Mouse (Mus musculus) embryo, embryonic 10.5 days (tissue): ENCODE data around the gene Tctn1.

Experiments
- DNase-seq: peaks from one replicate; pipeline ENCODE4 v3.0.0-alpha.2; 2015; ENCODE audit warnings: low spot score

Tctn1 gene

GRCm38 (mm10) chr5:122246547-122247167 lies 17.6 kb downstream of the Tctn1 start:
- no peak for DNase-seq

- no peak for DNase-seq
Observed at GRCm38 (mm10) chr5:122245186-122245585, 19.1 kb downstream of the Tctn1 start.

- DNase-seq: no peak
Observed at GRCm38 (mm10) chr5:122243781-122244523, 20.3 kb downstream of the Tctn1 start.

DNA sequence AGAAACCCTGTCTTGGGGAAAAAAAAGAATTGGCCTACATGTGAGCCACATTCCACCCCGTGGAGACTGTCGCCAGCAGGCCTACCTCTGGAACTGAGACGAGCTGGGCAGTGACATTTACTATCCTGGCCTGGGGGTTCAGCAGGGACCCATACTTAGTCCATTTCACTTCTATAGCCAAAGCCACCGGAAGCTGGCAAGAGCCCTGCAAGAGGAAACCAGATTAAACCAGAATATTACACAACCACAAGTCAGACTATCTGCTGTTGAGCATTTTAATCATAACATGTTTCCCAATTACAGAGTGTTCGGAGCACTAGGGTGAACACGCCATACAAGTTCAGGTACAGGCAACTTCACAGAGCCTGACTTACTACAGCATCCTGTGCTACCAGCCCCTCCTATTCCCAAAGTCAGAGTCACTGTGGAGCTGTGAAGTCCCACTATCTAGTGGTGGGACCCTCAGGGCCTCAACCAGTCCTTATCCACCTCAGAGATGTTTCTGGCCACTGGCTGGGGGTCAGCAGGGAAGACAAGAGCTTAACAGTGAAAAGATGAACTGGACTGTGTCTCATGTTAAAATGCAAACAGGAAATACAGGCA lies 21.6 kb downstream of the Tctn1 start:
- no peak for DNase-seq

GRCm38 (mm10) chr5:122240989-122241388 lies 23.3 kb downstream of the Tctn1 start:
- no peak for DNase-seq

- no peak for DNase-seq
Observed at GRCm38 (mm10) chr5:122240521-122240920, 23.7 kb downstream of the Tctn1 start.

DNA sequence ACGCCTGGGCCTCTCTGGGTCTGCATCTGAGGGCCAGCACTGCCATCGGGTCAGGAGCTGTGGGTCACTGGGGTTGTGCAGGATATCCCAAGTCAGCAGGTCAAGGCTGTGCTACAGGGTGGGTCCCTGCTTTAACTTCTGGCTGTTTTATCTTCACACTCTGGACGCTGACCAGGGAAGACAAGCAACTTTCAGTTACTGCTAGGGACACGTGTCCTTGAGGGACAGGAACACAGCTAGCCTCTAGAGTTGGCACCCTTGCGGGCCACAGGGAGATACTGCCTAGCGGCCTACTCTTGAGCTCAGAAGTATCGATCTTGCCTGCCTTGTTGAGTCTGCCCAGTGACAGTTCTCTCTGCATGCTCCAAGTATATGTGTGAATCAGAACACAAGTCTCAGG lies 24.6 kb downstream of the Tctn1 start:
- DNase-seq: no peak

- DNase-seq: no peak
Observed at GRCm38 (mm10) chr5:122237200-122237599, 27.1 kb downstream of the Tctn1 start.

DNA sequence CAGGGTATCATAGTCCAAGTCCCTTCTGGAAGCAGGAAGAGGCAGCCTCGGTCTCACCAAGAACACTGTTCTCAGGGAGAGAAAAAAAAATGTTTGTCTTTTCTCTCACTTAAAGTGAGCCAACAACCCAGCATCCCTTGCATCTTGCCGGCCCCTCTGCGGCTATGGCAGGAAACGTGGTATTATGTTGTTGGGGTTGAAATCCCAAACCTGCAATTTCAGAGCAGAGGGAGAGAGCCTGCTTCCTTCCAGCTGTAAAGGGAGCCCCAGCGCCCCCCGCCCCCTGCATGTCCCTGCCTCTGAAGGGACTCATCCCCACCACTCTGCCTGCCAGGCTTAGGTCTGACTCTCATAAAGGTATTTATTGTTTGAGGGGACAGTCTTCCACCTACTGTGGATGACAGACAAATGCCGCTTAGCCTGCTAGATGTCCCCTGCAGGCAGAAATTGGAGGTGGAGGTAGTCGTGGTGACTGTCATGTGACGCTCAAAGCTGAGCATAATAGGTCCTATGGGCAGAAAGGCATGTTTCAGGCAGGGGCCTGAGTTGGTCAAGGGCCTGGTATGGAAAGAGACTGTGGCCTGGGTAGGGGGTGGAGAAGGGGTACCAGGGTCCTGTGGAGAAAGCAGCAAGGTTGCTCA lies 28.9 kb downstream of the Tctn1 start:
- DNase-seq: no peak

DNA sequence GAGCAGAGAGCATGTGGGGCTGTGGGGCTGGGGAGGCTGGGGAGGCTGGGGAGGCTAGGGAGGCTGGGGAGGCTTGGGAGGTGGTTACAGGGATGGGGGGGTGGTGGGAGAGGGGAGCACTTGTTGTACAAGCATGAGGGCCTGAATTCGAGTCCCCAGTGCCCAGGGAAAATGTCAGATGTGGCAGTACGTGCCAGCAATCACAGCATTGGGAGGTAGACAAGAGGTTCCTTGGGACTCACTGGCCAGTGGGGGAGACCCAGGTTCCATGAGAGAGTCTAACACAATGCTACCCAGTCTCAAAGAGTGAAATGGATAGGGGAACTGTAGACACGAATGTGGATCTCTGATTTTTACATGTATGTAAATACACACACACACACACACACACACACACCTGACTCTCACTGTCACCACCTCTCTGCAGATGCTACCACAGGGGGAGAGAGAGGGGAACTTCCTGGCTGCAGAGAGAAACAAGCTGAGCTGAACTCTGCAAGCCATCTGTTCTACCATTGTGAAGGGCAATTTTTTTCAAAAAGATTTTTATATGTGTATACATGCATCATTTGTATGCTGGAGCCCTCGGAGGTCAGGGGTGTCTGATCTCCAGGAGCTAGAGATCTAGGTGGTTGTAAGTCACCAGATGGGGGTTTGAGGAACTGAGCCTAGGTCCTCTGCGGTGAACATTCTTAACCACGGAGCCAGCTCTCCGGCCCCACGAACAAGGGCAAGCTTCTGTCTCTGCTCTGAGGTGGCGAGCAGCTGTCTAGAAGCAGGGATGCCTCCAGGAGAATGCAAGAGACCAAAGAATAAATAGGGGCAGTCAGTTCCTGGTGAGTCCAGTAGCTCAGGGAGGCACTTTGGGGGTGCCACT lies 29.7 kb downstream of the Tctn1 start:
- DNase-seq: no peak

DNA sequence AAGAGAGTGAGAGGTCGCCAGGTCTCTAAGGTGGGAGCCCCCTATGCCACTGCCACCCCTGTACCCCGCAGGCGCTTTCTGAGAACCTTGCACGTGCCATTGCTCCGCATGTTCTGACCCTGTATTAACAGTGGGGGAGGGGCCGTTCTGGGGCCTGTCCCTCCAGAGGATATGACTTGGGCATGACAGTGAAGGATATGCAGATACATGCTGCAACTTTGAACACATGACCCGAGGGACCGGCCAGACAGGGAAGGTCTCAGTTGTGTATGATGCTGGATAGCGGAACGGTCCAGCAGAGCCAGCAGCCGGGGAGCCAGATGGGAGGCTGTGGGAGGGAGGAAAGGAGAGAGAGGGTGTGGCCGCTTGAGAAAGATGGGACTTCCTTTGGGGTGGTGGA lies 30.6 kb downstream of the Tctn1 start:
- DNase-seq: no peak

GRCm38 (mm10) chr5:122233077-122233581 lies 31.1 kb downstream of the Tctn1 start:
- no peak for DNase-seq

DNA sequence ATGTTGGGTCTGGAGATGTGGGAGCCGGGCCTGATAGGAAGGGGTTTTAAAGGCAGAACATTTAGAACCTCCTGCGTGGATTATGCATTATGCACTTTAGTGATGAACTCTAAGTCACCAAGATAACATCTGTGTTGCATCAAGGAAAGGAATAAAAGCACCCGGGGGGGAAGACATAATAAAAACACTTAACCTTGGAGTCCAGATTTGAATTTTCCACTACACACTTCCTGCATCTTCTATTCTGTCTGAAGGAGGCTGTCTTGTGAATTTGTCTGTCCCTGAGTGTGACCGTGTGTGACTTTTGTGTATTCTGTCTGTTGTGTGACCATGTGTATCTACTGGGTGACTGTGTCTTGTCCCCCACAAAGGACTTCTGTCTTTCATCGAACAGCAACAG lies 32.3 kb downstream of the Tctn1 start:
- no peak for DNase-seq

GRCm38 (mm10) chr5:122231431-122231830 lies 32.8 kb downstream of the Tctn1 start:
- no peak for DNase-seq

GRCm38 (mm10) chr5:122230816-122231215 lies 33.4 kb downstream of the Tctn1 start:
- DNase-seq: no peak

- DNase-seq: no peak
Observed at GRCm38 (mm10) chr5:122228772-122229171, 35.5 kb downstream of the Tctn1 start.

DNA sequence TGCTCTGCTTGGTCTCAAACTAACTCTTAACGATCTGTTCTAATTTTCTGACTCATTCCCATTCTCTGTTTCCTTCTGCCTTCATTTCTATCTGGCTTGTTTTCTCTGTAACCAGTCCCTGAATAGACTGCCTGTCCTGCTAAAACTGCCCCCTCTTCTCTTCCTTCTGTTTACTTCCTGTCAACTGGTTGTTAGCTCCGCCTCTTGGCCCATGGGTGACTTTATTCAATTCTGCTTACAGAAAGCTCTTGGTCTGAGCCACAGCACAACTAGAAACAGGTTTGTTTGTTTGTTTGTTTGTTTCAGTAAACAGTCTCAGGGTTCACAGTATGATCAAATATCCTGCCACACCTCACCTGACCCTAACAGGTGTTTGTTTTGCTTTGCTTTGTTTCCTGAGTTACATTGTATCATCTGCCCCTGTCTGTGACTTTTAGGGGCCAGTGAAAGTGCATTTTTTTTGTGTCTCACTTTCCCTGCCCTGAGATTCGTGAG lies 35.9 kb downstream of the Tctn1 start:
- no peak for DNase-seq

- DNase-seq: no peak
Observed at GRCm38 (mm10) chr5:122224291-122224690, 40.0 kb downstream of the Tctn1 start.

GRCm38 (mm10) chr5:122221085-122221484 lies 43.2 kb downstream of the Tctn1 start:
- DNase-seq: no peak

GRCm38 (mm10) chr5:122219655-122220629 lies 44.3 kb downstream of the Tctn1 start:
- no peak for DNase-seq
